Mouse (Mus musculus) adipose tissue, adult 10 weeks (tissue): ENCODE data around the gene Reep3. TPM values are rescaled to one million over a fixed set of nuclear protein-coding genes. Genes with fewer than 3 reads are reported as not detected.

Experiments used
- polyA plus RNA-seq: library from polyadenylated mRNA; stranded (reverse); fragments of 350-450 nt; fragmentation: Illumina TruSeq; extraction: RNeasy Lipid Tissue Mini Kit (QIAGEN cat#74804); gene quantifications from one replicate; pipeline ENCODE4 v1.2.3, GENCODE M21; 2014; ENCODE audit warnings: low read depth, low replicate concordance

The Reep3 gene
- polyA plus RNA-seq, result 36.7 TPM

DNA sequence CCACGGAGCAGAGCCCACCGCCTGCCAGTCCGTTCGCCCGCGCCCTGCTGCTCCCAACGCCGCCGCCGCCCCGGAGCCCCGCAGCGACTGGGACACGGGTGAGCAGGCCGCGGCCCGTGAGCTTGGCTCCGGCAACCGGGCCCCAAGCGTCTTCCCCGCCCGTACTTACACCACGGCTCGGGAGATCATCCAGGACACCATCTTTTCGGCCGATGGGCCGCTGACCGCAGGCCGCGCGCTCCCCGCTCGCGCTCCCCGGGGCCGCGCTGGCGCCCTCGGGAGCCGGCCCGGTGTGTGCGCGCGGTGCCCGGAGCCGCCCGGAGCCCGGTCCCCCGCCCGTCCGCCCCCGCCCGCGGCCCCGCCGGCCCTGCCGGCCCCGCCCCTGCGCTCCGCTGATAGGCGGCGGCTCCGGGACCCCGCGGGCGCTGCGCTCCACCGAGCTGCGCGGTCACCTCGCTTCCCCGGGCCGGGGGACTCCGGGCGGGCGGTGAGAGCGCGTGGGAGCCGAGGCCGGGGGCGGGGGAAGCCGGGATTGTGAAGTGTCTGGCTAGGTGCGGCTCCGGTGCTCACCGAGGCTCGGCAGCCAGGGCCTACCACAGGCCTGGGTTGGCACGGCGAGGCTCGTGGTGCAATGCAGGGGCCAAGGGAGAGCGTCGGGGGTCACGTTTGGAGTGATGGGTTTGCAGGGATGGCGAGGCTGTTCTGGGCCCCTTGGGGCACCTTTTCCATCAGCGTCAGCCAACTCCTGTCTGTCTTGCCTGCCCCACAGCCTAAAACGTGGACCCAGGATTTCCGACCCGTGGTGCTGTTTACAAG is at the start of gene Reep3:
Reep3 (minus strand) TSS at position 325 of the 816 bp plus-strand sequence.

DNA sequence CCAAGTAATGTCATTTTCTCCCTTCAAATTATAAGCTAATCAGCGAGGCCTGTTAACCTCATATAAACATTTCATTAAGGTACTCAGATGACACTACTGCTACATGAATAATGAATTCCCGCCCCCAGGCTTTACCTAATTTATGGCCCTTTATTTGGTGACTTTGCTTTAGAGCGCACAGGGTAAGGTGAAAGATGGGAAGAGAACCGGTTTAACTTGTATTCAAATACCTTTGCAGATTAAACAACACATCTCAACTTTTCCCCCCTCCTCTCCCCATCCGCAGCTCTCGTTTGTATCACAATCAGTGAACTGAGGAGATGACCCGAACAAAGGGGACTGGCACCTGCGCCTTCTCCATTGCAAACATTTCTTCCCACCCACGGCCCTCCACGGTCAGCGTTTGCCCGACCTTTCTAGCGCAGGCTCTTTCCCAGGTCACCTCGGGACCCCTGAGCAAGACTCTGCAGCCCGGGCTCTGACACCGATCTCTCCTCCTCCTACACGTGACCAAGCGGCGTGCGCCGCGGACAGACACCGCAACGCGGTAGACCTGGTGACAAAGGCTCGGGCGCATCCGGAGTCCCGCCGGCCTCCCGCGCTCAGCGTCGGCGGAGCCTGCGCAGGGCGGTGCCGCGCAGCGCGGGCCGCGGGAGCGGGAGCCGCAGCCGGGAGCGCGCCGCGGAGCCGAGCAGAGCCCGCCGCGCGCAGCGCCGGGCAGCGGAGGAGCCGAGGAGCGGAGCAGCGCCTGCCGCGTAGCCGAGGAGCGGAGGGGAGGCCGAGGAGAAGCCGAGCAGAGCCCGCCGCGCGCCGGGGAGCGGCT is 736 bp downstream of the Reep3 start, which contains the start of gene Jmjd1c:
Jmjd1c (plus strand) TSS at position 328 of the 823 bp plus-strand sequence.

Other genes starting within 250 kb of the Reep3 start
- 22.9 TPM for gene Jmjd1c, start 820 bp downstream of the Reep3 start, polyA plus RNA-seq
- gene Nrbf2, start 188.4 kb upstream of the Reep3 start, polyA plus RNA-seq, result 28.1 TPM